Mouse (Mus musculus) ES-E14 (cell line): Measurements from ENCODE around the gene Col9a1.
A peak's percentile ranks its signal among the peaks of the same experiment; 100 is the strongest.

ENCODE experiments used
- CHD2 ChIP-seq: IDR thresholded peaks from 2 replicates; pipeline ENCODE4 v1.6.1; 2014; ENCODE audit warnings: mild to moderate bottlenecking, low read depth, low read length, inconsistent platforms
- HCFC1 ChIP-seq: IDR thresholded peaks from 2 replicates; pipeline ENCODE4 v1.6.1; 2012; ENCODE audit warnings: low read length, inconsistent platforms, borderline replicate concordance; ENCODE audit not compliant: insufficient read depth
- ZC3H11A ChIP-seq: IDR thresholded peaks from 2 replicates; pipeline ENCODE4 v1.6.1; 2012; ENCODE audit warnings: low read depth, mild to moderate bottlenecking, inconsistent platforms, low read length, borderline replicate concordance

- peak; percentile 19; the same call in 1 of the 2 replicates for TF ChIP-seq ZC3H11A
- no peak for TF ChIP-seq CHD2
- no peak for TF ChIP-seq HCFC1
Observed at GRCm38 (mm10) chr1:24134792-24135191, 42.6 kb upstream of the Col9a1 start.
